Mouse (Mus musculus): ENCODE data around the gene Lce1c.

GRCm38 (mm10) chr3:92637745-92638652 is 41.0 kb upstream of the Lce1c start:
- TF ChIP-seq EP300 (IDR thresholded peaks at IDR 0.05; ENCODE audit: low read depth) (no peak), CTCF (IDR thresholded peaks at IDR 0.05; ENCODE audit: low read depth) (no peak)

Data from liver, postnatal 0 days (tissue).